Mouse (Mus musculus) CH12.LX (cell line): ENCODE data around the gene Zbtb1. TPM values are rescaled to one million over a fixed set of nuclear protein-coding genes. Genes with fewer than 3 reads are reported as not detected.

Experiments
- DNase-seq: peaks from one replicate; pipeline ENCODE4 v3.0.0-alpha.2; 2013; ENCODE audit errors: extremely low read depth
- H3K27ac ChIP-seq: 2 replicates; pipeline ENCODE4 v1.5.1; 2012; ENCODE audit warnings: low read depth, mild to moderate bottlenecking, control low read depth, moderate library complexity; ENCODE audit not compliant: insufficient read depth
- H3K27me3 ChIP-seq: replicated peaks from 2 replicates; pipeline ENCODE3; 2012; ENCODE audit warnings: inconsistent platforms
- H3K36me3 ChIP-seq, 2 experiments: replicated peaks in 1 of 2; 2 replicates each; pipeline versions ENCODE3 to v1.6.1; 2012; ENCODE audit warnings: inconsistent platforms in 1 of 2, low read length in 1 of 2, mild to moderate bottlenecking in 1 of 2, mixed read lengths in 1 of 2, moderate library complexity in 1 of 2; ENCODE audit not compliant: control insufficient read depth in 1 of 2, insufficient read depth in 1 of 2
- H3K4me1 ChIP-seq, 2 experiments: 2 replicates each; pipeline ENCODE4 v1.6.1; 2012; ENCODE audit warnings: inconsistent platforms in 1 of 2, moderate library complexity in 1 of 2; ENCODE audit not compliant: insufficient read depth in 2 of 2, control insufficient read depth in 1 of 2
- H3K4me2 ChIP-seq: 2 replicates; pipeline ENCODE4 v1.6.1; 2012; ENCODE audit warnings: low read depth, mild to moderate bottlenecking, control low read depth; ENCODE audit not compliant: poor library complexity, insufficient read depth, severe bottlenecking
- H3K4me3 ChIP-seq, 3 experiments: fragments of 150-350 bp in 1 of 3; sonication (generic) in 1 of 3; replicated peaks in 1 of 3; 2 replicates each; pipeline versions ENCODE3 to v1.5.1; 2011 to 2012; ENCODE audit warnings: low read depth in 2 of 3, low read length in 2 of 3, mild to moderate bottlenecking in 2 of 3, moderate library complexity in 2 of 3, control low read depth in 1 of 3, improper control_type of control experiment in 1 of 3, inconsistent platforms in 1 of 3, mixed read lengths in 1 of 3; ENCODE audit not compliant: poor library complexity in 1 of 3
- H3K79me2 ChIP-seq: replicated peaks from 2 replicates; pipeline ENCODE4 v1.6.1; 2012; ENCODE audit warnings: mild to moderate bottlenecking, moderate library complexity; ENCODE audit not compliant: control insufficient read depth, poor library complexity, insufficient read depth, severe bottlenecking; ENCODE audit errors: extremely low read depth
- H3K9ac ChIP-seq: 2 replicates; pipeline ENCODE4 v1.6.1; 2012; ENCODE audit warnings: low read depth, mild to moderate bottlenecking, control low read depth, moderate library complexity; ENCODE audit not compliant: insufficient read depth
- H3K9me3 ChIP-seq: replicated peaks from 2 replicates; pipeline ENCODE3; 2012; ENCODE audit warnings: low read length, inconsistent platforms, mixed read lengths
- BHLHE40 ChIP-seq: IDR thresholded peaks from 2 replicates; pipeline ENCODE4 v1.6.1; 2011; ENCODE audit warnings: mild to moderate bottlenecking, low read depth, low read length, improper control_type of control experiment
- CHD2 ChIP-seq: IDR thresholded peaks from 2 replicates; pipeline ENCODE4 v1.6.1; 2011; ENCODE audit warnings: low read length, improper control_type of control experiment
- ETS1 ChIP-seq: conservative IDR thresholded peaks from 2 replicates; pipeline ENCODE4 v1.6.1; 2012; ENCODE audit warnings: low read depth, mild to moderate bottlenecking, inconsistent platforms, low read length, improper control_type of control experiment, moderate library complexity
- GABPA ChIP-seq: IDR thresholded peaks from 2 replicates; pipeline ENCODE4 v1.6.1; 2012; ENCODE audit warnings: low read depth, low read length, improper control_type of control experiment, inconsistent platforms; ENCODE audit not compliant: insufficient replicate concordance
- KAT2A ChIP-seq: IDR thresholded peaks from 2 replicates; pipeline ENCODE4 v1.6.1; 2012; ENCODE audit warnings: low read length, improper control_type of control experiment, inconsistent platforms; ENCODE audit not compliant: insufficient replicate concordance
- MAX ChIP-seq: IDR thresholded peaks from 2 replicates; pipeline ENCODE4 v1.6.1; 2011; ENCODE audit warnings: low read length, improper control_type of control experiment
- MAZ ChIP-seq: IDR thresholded peaks from 2 replicates; pipeline ENCODE4 v1.6.1; 2012; ENCODE audit warnings: low read depth, mild to moderate bottlenecking, inconsistent platforms, low read length, improper control_type of control experiment, moderate library complexity
- MYC ChIP-seq: IDR thresholded peaks from 2 replicates; pipeline ENCODE4 v1.6.1; 2011; ENCODE audit warnings: low read depth, mild to moderate bottlenecking, improper control_type of control experiment, low read length
- NELFE ChIP-seq: IDR thresholded peaks from 2 replicates; pipeline ENCODE4 v1.6.1; 2011; ENCODE audit warnings: low read depth, low read length, improper control_type of control experiment
- PAX5 ChIP-seq: IDR thresholded peaks from 2 replicates; pipeline ENCODE4 v1.6.1; 2012; ENCODE audit warnings: low read length, inconsistent platforms, mixed read lengths
- POLR2A ChIP-seq: IDR thresholded peaks from 2 replicates; pipeline ENCODE4 v1.6.1; 2011; ENCODE audit warnings: low read depth, mild to moderate bottlenecking, improper control_type of control experiment, low read length
- RAD21 ChIP-seq: IDR thresholded peaks from 2 replicates; pipeline ENCODE4 v1.6.1; 2011; ENCODE audit warnings: low read depth, mild to moderate bottlenecking, low read length, improper control_type of control experiment, moderate library complexity
- SIN3A ChIP-seq: IDR thresholded peaks from 2 replicates; pipeline ENCODE4 v1.6.1; 2012; ENCODE audit warnings: low read length, improper control_type of control experiment, inconsistent platforms
- SMC3 ChIP-seq: IDR thresholded peaks from 2 replicates; pipeline ENCODE4 v1.6.1; 2011; ENCODE audit warnings: low read depth, low read length, improper control_type of control experiment
- TBP ChIP-seq: conservative IDR thresholded peaks from 2 replicates; pipeline ENCODE4 v1.6.1; 2011; ENCODE audit warnings: low read depth, low read length, improper control_type of control experiment
- USF2 ChIP-seq: conservative IDR thresholded peaks from 2 replicates; pipeline ENCODE4 v1.6.1; 2011; ENCODE audit warnings: low read depth, low read length, improper control_type of control experiment
- ZKSCAN1 ChIP-seq: IDR thresholded peaks from 2 replicates; pipeline ENCODE4 v1.6.1; 2012; ENCODE audit warnings: low read depth, inconsistent platforms, low read length, improper control_type of control experiment, borderline replicate concordance
- ZMIZ1 ChIP-seq: IDR thresholded peaks from 2 replicates; pipeline ENCODE4 v1.6.1; 2012; ENCODE audit warnings: low read depth, mild to moderate bottlenecking, inconsistent platforms, low read length, improper control_type of control experiment
- ZNF384 ChIP-seq: IDR thresholded peaks from 2 replicates; pipeline ENCODE4 v1.6.1; 2012; ENCODE audit warnings: low read depth, low read length, improper control_type of control experiment, inconsistent platforms
- dilution Hi-C: fragments of 300-500 bp; cut with MboI; formaldehyde crosslinking; loops from 2 replicates; pipeline ENCODE4 v1.14.3; 2020; ENCODE audit warnings: low sequenced_read_pairs; ENCODE audit not compliant: extremely low pct_unique_long_range_greater_than_20kb, extremely low pct_ligation_motif_present
- in situ Hi-C: fragments of 300-500 bp; cut with MboI; formaldehyde crosslinking; loops from 3 replicates; pipeline ENCODE4 v1.14.3; 2019; ENCODE audit warnings: low sequenced_read_pairs, low pct_ligation_motif_present, low pct_unique_long_range_greater_than_20kb, mixed read lengths
- polyA plus RNA-seq: library from polyadenylated mRNA; unstranded; fragments of >175 nt; gene quantifications from 2 replicates; pipeline ENCODE4 v1.2.1, GENCODE M21; 2012; ENCODE audit warnings: low read depth; ENCODE audit not compliant: insufficient read length
- total RNA-seq, 2 experiments: library from RNA; depleted of rRNA; stranded (reverse); fragments of 300-350 nt in 1 of 2; fragments of >200 nt in 1 of 2; gene quantifications; 2 replicates each; pipeline ENCODE4 v1.2.3; 2012 to 2014

The Zbtb1 gene
- total and polyA plus RNA-seq, 3 experiments = 6.4 to 22.0 (median 17.1) TPM

DNA sequence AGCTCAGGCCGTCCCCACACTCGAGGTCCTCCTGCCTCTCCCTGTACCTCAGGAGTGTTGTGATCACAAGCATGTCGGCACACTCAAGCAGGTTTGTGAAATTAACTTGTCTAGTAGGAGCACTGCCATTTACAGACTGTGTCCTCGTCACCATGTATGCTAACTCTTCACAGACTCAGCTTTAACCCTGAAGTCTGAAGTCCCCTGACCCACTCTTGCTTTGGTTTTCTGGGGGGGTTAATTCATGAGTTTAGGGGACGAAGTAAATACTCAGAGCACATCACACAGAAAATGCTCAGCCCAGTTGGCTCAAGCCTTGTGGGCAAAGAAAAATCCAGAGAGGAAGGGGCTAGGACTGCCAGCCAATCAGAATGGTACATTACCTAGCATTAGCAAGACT lies 34.4 kb upstream of the Zbtb1 start:
- Histone ChIP-seq H3K9me3 (no peaks in the 10 kb centered on the region), H3K4me1 (peaks cover 0 to 6% of the 10 kb centered on the region in 2 experiments; a peak in 2 of 4 replicates), H3K27ac (no peak overlapping the region), H3K4me2 (no peak overlapping the region), H3K9ac (no peak overlapping the region), H3K27me3 (no peaks in the 10 kb centered on the region), H3K4me3 (no peak overlapping the region), H3K79me2 (no peaks in the 10 kb centered on the region), H3K36me3 (peaks cover 0 to 17% of the 10 kb centered on the region in 2 experiments)
- no peak for DNase-seq
- TF ChIP-seq GABPA (no peak), USF2 (no peak), MYC (no peak), RAD21 (no peak), PAX5 (no peak), SMC3 (no peak), MAZ (no peak), CHD2 (no peak), ZKSCAN1 (no peak), POLR2A (no peak), ETS1 (no peak)
- dilution Hi-C loops = no loop called here
- in situ Hi-C loops = loop anchor here (10.0 to 25.0 kb wide), 2 partner anchors 71 to 323 kb away; no protein-coding TSS in a partner anchor

- Histone ChIP-seq H3K9me3 (no peaks in the 10 kb centered on the region), H3K36me3 (peaks cover 0 to 13% of the 10 kb centered on the region in 2 experiments), H3K79me2 (no peaks in the 10 kb centered on the region), H3K27ac (no peak overlapping the region), H3K4me2 (no peak overlapping the region), H3K9ac (no peak overlapping the region), H3K4me1 (peaks cover 0 to 10% of the 10 kb centered on the region in 2 experiments; a peak in 2 of 4 replicates), H3K27me3 (no peaks in the 10 kb centered on the region), H3K4me3 (no peak overlapping the region)
- DNase-seq = no peak
- in situ Hi-C loops = loop anchor here (10.0 to 25.0 kb wide), 2 partner anchors 72 to 324 kb away; no protein-coding TSS in a partner anchor
- dilution Hi-C loops = no loop called here
- TF ChIP-seq ZMIZ1 (no peak), SIN3A (no peak), TBP (no peak), NELFE (no peak), ZNF384 (no peak), POLR2A (no peak), MAX (no peak), BHLHE40 (no peak), CHD2 (no peak), KAT2A (no peak), SMC3 (no peak), GABPA (no peak), RAD21 (no peak), ETS1 (no peak)
Measured at GRCm38 (mm10) chr12:76336111-76336965, 33.7 kb upstream of the Zbtb1 start.
